In the genomic region with DNA sequence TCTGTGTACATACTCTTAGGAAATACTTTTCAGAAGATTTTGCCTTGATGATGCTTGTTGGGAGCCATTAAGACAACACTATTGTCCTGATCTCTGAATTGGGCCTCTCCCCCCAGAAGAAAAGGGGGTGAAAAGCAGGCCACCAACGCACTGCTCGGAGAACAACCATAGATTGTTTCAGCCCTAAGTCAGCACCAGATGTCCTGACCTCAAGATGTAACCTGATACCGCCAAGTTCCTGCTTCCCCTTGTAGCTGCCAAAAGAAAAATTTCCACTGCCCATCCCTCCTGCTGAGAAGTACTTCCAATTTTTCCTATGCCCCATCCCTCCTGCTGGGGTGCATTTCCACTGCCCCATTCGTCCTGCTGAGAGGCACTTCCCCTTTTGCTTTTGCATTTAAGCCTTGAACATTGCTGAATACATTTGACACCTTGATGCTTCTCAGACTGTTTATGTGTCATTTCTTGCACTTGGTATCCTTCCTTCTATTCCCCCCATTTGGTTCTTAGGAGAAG, we compare ENCODE assay signal across 22 mouse cellular contexts. TPM values are rescaled to one million over a fixed set of nuclear protein-coding genes. Genes with fewer than 3 reads are reported as not detected.
"Had no signal": no experiment of that assay in that cellular context is flagged by ENCODE, and none has a peak within 500 bp of the region (broad histone marks: within the 10 kb centered on the region; RNA-seq: fewer than 3 reads in every experiment).

No protein-coding gene starts in this region.

- H3K4me3 ChIP-seq: kidney, embryonic 15.5 days; left cerebral cortex, adult 2 months; limb, embryonic 12.5 days; limb, embryonic 15.5 days; lung, embryonic 15.5 days; megakaryocyte, embryonic 14.5 days; midbrain, embryonic 10.5 days; midbrain, embryonic 13.5 days had no signal

- H3K27ac ChIP-seq: kidney, embryonic 15.5 days; left cerebral cortex, adult 2 months; limb, embryonic 12.5 days; limb, embryonic 15.5 days; liver, embryonic 14.5 days; lung, embryonic 15.5 days; midbrain, embryonic 10.5 days; midbrain, embryonic 13.5 days had no signal

- H3K36me3 ChIP-seq: kidney, embryonic 15.5 days; limb, embryonic 12.5 days; limb, embryonic 15.5 days; lung, embryonic 15.5 days; midbrain, embryonic 10.5 days; midbrain, embryonic 13.5 days had no signal

- H3K9ac ChIP-seq: kidney, embryonic 15.5 days; limb, embryonic 12.5 days; limb, embryonic 15.5 days; liver, embryonic 14.5 days; liver, postnatal 0 days; lung, embryonic 15.5 days; midbrain, embryonic 13.5 days had no signal

- H3K4me1 ChIP-seq: kidney, embryonic 15.5 days; limb, embryonic 12.5 days; limb, embryonic 15.5 days; lung, embryonic 15.5 days; megakaryocyte, embryonic 14.5 days; midbrain, embryonic 10.5 days; midbrain, embryonic 13.5 days had no signal

- H3K9me3 ChIP-seq: kidney, embryonic 15.5 days; limb, embryonic 15.5 days; lung, embryonic 15.5 days; midbrain, embryonic 10.5 days; midbrain, embryonic 13.5 days had no signal

- DNase-seq: kidney, postnatal 10 days; kidney, postnatal 36 days; layer of hippocampus, postnatal 36 days; left cerebral cortex, postnatal 4 days; liver, postnatal 0 days; lung, postnatal 10 days; lung, postnatal 36 days; thymus, adult 18-20 months; thymus, postnatal 14 days; thymus, postnatal 4 days had no signal

- ATAC-seq: liver, postnatal 0 days; midbrain, embryonic 13.5 days; midbrain, embryonic 16.5 days had no signal

RNA-seq across cellular contexts. Expression of a gene that starts 45.0 kb away (rescaled TPM):
- total RNA-seq: layer of hippocampus, adult 8-10 months; layer of hippocampus, postnatal 36 days; left cerebral cortex, adult 2 months; monocyte, adult 5-6 weeks had no signal
- polyA plus RNA-seq: midbrain, embryonic 16.5 days had no signal
